In genomic region chr6:52156551-52157200, GRCm38 (mm10) we compare ENCODE assay signal across 16 mouse cellular contexts. TPM values are rescaled to one million over a fixed set of nuclear protein-coding genes. Genes with fewer than 3 reads are reported as not detected.
A peak's percentile ranks its signal among the peaks of the same experiment; 100 is the strongest.
DNase-seq lines count a peak whose midpoint lies in the region; ATAC-seq and TF ChIP-seq lines count a peak whose summit lies in the region.
"Had no signal": no experiment of that assay in that cellular context is flagged by ENCODE, and none has a peak within 500 bp of the region (broad histone marks: within the 10 kb centered on the region; RNA-seq: fewer than 3 reads in every experiment).

No protein-coding gene starts in this region.

- H3K9me3 ChIP-seq in lung, embryonic 14.5 days (ENCODE audit: low read depth, low read length): no peaks in the 10 kb centered on the region
- H3K9me3 ChIP-seq in hindbrain, embryonic 16.5 days (ENCODE audit: control insufficient read depth, low read length): no peaks in the 10 kb centered on the region
- H3K9me3 ChIP-seq in neural tube, embryonic 13.5 days: no peaks in the 10 kb centered on the region
- H3K9me3 ChIP-seq: embryonic facial prominence, embryonic 12.5 days had no signal

- peak overlapping the region; percentile 79 for H3K4me2 ChIP-seq in lung, embryonic 14.5 days
- H3K4me2 ChIP-seq in hindbrain, embryonic 16.5 days (ENCODE audit: low read length): peak overlapping the region; percentile 80
- H3K4me2 ChIP-seq in neural tube, embryonic 13.5 days: peak overlapping the region; percentile 75

- no peaks in the 10 kb centered on the region for H3K36me3 ChIP-seq in lung, embryonic 14.5 days (ENCODE audit: insufficient read depth)
- no peaks in the 10 kb centered on the region for H3K36me3 ChIP-seq in hindbrain, embryonic 16.5 days (ENCODE audit: control insufficient read depth, insufficient read depth, low read length)
- no peaks in the 10 kb centered on the region for H3K36me3 ChIP-seq in neural tube, embryonic 13.5 days
- H3K36me3 ChIP-seq: embryonic facial prominence, embryonic 12.5 days had no signal

- H3K4me1 ChIP-seq in lung, embryonic 14.5 days (ENCODE audit: insufficient read depth): no peaks in the 10 kb centered on the region
- H3K4me1 ChIP-seq in hindbrain, embryonic 16.5 days (ENCODE audit: control insufficient read depth, insufficient read depth, low read depth, low read length): peaks cover 10% of the 10 kb centered on the region
- peaks cover 81% of the 10 kb centered on the region for H3K4me1 ChIP-seq in neural tube, embryonic 13.5 days (replicated peaks)

- peak overlapping the region; percentile 71 for H3K4me3 ChIP-seq in lung, embryonic 14.5 days (ENCODE audit: low read depth, low read length)
- H3K4me3 ChIP-seq in hindbrain, embryonic 16.5 days (ENCODE audit: low read length): peak overlapping the region; percentile 9; the same call in 1 of the 2 replicates
- H3K4me3 ChIP-seq in neural tube, embryonic 13.5 days: peak overlapping the region; percentile 89
- H3K4me3 ChIP-seq: embryonic facial prominence, embryonic 12.5 days had no signal

- no peak overlapping the region; the same call in 1 of the 2 replicates for H3K9ac ChIP-seq in lung, embryonic 14.5 days
- H3K9ac ChIP-seq in hindbrain, embryonic 16.5 days (ENCODE audit: low read depth, low read length): no peak overlapping the region
- H3K9ac ChIP-seq in neural tube, embryonic 13.5 days: peak overlapping the region; percentile 92
- H3K9ac ChIP-seq: embryonic facial prominence, embryonic 12.5 days had no signal

- intact Hi-C loops in heart, postnatal 14 days (cut with DNase I): no loop called here

- WGBS in lung, embryonic 14.5 days: 12% methylated on average over 20 of the region's 20 CpGs
- 6% methylated on average over 20 of the region's 20 CpGs for WGBS in hindbrain, embryonic 16.5 days
- 3% methylated on average over 20 of the region's 20 CpGs for WGBS in neural tube, embryonic 13.5 days

- TF ChIP-seq CTCF in lung, embryonic 14.5 days (IDR thresholded peaks at IDR 0.05; ENCODE audit: low read depth): no peak

- DNase-seq in heart, adult 11 months: peak; percentile 59
- DNase-seq in heart, postnatal 14 days: no peak
- DNase-seq in lung, embryonic 14.5 days: no peak
- no peak for DNase-seq in lung, postnatal 14 days
- DNase-seq in right cerebral cortex, postnatal 25 days: no peak
- DNase-seq in urinary bladder, postnatal 4 days (ENCODE audit: low spot score in 2 of 2): no peak
- DNase-seq: adrenal gland, postnatal 14 days; cerebellum, adult 11-12 months; kidney, postnatal 36 days; thymus, postnatal 14 days had no signal

- H3K27me3 ChIP-seq in lung, embryonic 14.5 days (ENCODE audit: insufficient read depth, low read length): peaks cover 38% of the 10 kb centered on the region
- H3K27me3 ChIP-seq in hindbrain, embryonic 16.5 days (replicated peaks; ENCODE audit: control insufficient read depth, insufficient read depth, low read length): peaks cover 28% of the 10 kb centered on the region
- peaks cover 26% of the 10 kb centered on the region for H3K27me3 ChIP-seq in neural tube, embryonic 13.5 days

- no peak overlapping the region for H3K27ac ChIP-seq in lung, embryonic 14.5 days (ENCODE audit: low read depth)
- H3K27ac ChIP-seq in hindbrain, embryonic 16.5 days (ENCODE audit: low read depth, low read length): no peak overlapping the region
- H3K27ac ChIP-seq in neural tube, embryonic 13.5 days (replicated peaks): no peak overlapping the region; the same call in 1 of the 2 replicates
- H3K27ac ChIP-seq: embryonic facial prominence, embryonic 12.5 days had no signal

- ATAC-seq in lung, embryonic 14.5 days (ENCODE audit: insufficient read depth): no peak
- no peak for ATAC-seq in hindbrain, embryonic 16.5 days
- no peak for ATAC-seq in neural tube, embryonic 13.5 days (ENCODE audit: low read depth)
- ATAC-seq: forebrain, embryonic 16.5 days had no signal

RNA-seq across cellular contexts. Expression of gene Hoxa1, which starts 1.4 kb away (rescaled TPM):
- total RNA-seq in heart, postnatal 14 days (2021): under 1 TPM; 0.15 to 0.22 TPM
- polyA plus RNA-seq in lung, embryonic 14.5 days (2014; fragmentation: Nextera tagmentation; extraction: Ambion mirVana): 1.8 and 1.9 TPM in 2 replicates
- 1.8 and 2.0 TPM in 2 replicates for polyA plus RNA-seq in hindbrain, embryonic 16.5 days (2015; fragmentation: Nextera tagmentation; extraction: Ambion mirVana)
- 2.0 and 3.0 TPM in 2 replicates for polyA plus RNA-seq in neural tube, embryonic 13.5 days (2015; fragmentation: Nextera tagmentation; extraction: Ambion mirVana)
- total RNA-seq: neutrophil, adult 5-6 weeks had no signal
- polyA plus RNA-seq: forebrain, embryonic 16.5 days had no signal

RNA-seq across cellular contexts. Expression of gene Hoxa2, which starts 8.0 kb away (rescaled TPM):
- under 1 TPM; 0.24 to 0.76 TPM for total RNA-seq in heart, postnatal 14 days (2021)
- polyA plus RNA-seq in lung, embryonic 14.5 days (2014; fragmentation: Nextera tagmentation; extraction: Ambion mirVana): 14.4 and 15.2 TPM in 2 replicates
- polyA plus RNA-seq in hindbrain, embryonic 16.5 days (2015; fragmentation: Nextera tagmentation; extraction: Ambion mirVana): 20.3 and 22.5 TPM in 2 replicates
- polyA plus RNA-seq in neural tube, embryonic 13.5 days (2015; fragmentation: Nextera tagmentation; extraction: Ambion mirVana): 11.9 and 13.7 TPM in 2 replicates
- total RNA-seq: neutrophil, adult 5-6 weeks had no signal
- polyA plus RNA-seq: forebrain, embryonic 16.5 days had no signal

RNA-seq across cellular contexts. Expression of gene 5730596B20Rik, which starts 20.6 kb away (rescaled TPM):
- total RNA-seq in heart, postnatal 14 days (2021): under 1 TPM; 0.17 to 0.20 TPM
- polyA plus RNA-seq in lung, embryonic 14.5 days (2014; fragmentation: Nextera tagmentation; extraction: Ambion mirVana): 2.3 and 2.6 TPM in 2 replicates
- 3.4 and 3.6 TPM in 2 replicates for polyA plus RNA-seq in hindbrain, embryonic 16.5 days (2015; fragmentation: Nextera tagmentation; extraction: Ambion mirVana)
- polyA plus RNA-seq in neural tube, embryonic 13.5 days (2015; fragmentation: Nextera tagmentation; extraction: Ambion mirVana): 3.5 and 4.1 TPM in 2 replicates
- total RNA-seq: neutrophil, adult 5-6 weeks had no signal
- polyA plus RNA-seq: forebrain, embryonic 16.5 days; small intestine, adult 2 months had no signal

RNA-seq across cellular contexts. Expression of gene Hoxa4, which starts 34.9 kb away (rescaled TPM):
- under 1 TPM; 0.44 to 0.62 TPM for total RNA-seq in heart, postnatal 14 days (2021)
- polyA plus RNA-seq in lung, embryonic 14.5 days (2014; fragmentation: Nextera tagmentation; extraction: Ambion mirVana): 7.0 and 7.7 TPM in 2 replicates
- 5.6 and 8.8 TPM in 2 replicates for polyA plus RNA-seq in hindbrain, embryonic 16.5 days (2015; fragmentation: Nextera tagmentation; extraction: Ambion mirVana)
- polyA plus RNA-seq in neural tube, embryonic 13.5 days (2015; fragmentation: Nextera tagmentation; extraction: Ambion mirVana): 5.7 and 5.8 TPM in 2 replicates
- total RNA-seq: neutrophil, adult 5-6 weeks had no signal
- polyA plus RNA-seq: embryonic facial prominence, embryonic 12.5 days; forebrain, embryonic 16.5 days had no signal

RNA-seq across cellular contexts. Expression of gene Hoxa5, which starts 47.7 kb away (rescaled TPM):
- total RNA-seq in heart, postnatal 14 days (2021): 1 to 10 TPM; 1.4 to 2.1 TPM
- 58.3 and 58.5 TPM in 2 replicates for polyA plus RNA-seq in lung, embryonic 14.5 days (2014; fragmentation: Nextera tagmentation; extraction: Ambion mirVana)
- 85.9 and 106 TPM in 2 replicates for polyA plus RNA-seq in hindbrain, embryonic 16.5 days (2015; fragmentation: Nextera tagmentation; extraction: Ambion mirVana)
- 44.7 and 66.8 TPM in 2 replicates for polyA plus RNA-seq in neural tube, embryonic 13.5 days (2015; fragmentation: Nextera tagmentation; extraction: Ambion mirVana)
- total RNA-seq: neutrophil, adult 5-6 weeks had no signal
- polyA plus RNA-seq: forebrain, embryonic 16.5 days had no signal

Comparison
In these comparisons a context has a peak if more than half of its experiments do, and no peak if none do; other contexts are left out.
1. H3K4me3 ChIP-seq: peak in every context shown above with its lines; median percentile 89 in neural tube, embryonic 13.5 days; 71 in lung, embryonic 14.5 days; 9 in hindbrain, embryonic 16.5 days.